Mouse (Mus musculus) testis, postnatal 14 days (tissue): ENCODE measurements around the gene Synpr.
"Not testable (repeated sequence)": the region's sequence is repeated elsewhere in the genome, so short reads cannot be mapped to it uniquely, and the experiment has no call there.

Source experiments
- DNase-seq: peaks from one replicate; pipeline ENCODE4 v3.0.0; 2021; ENCODE audit warnings: low spot score

The Synpr gene

GRCm38 (mm10) chr14:13284091-13284844 is at the start of gene Synpr:
Gene Synpr, plus strand, starts transcription at chr14:13284780.
- peak; percentile 9 for DNase-seq

DNA sequence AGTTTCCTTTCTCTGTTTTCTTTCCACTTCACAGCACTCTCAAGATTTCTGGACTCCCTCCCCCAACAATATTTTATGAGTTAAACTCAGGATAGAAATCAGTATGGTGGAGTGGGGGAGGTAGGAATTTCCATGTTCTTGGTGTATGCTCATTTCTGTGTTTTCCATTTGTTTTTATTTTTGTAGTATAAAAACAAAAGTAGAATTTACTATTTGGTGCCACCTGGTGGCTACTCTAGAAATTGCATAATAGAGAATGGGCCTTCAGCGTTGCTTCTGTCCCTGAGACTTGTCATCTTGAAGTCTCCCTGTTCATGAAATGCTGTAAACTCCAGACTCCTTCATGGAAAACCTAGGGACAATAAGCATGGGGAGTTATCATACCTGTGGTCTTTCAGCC is 47.7 kb upstream of the Synpr start:
- no peak for DNase-seq

GRCm38 (mm10) chr14:13247431-13247830 is 37.1 kb upstream of the Synpr start:
- no peak for DNase-seq

DNA sequence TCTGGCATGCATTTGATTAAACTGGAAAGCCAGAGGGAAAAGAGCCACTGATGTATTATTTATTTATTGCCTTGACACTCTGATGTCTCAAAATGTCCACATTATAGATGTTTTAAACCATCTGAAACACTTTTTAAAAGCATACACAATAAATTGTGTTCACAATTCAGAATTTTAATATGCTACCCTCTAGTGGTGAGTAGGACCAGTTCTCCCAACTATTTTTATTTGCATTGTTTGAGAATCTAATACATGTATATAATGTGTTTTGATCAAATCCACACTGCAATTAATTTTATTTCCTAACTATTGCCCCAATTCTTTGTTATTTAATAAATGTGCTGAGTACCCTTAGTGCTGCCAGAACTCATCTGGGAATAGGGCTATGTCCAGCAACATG is 35.2 kb upstream of the Synpr start:
- DNase-seq = no peak

- DNase-seq = no peak
Observed at GRCm38 (mm10) chr14:13252594-13252993, 32.0 kb upstream of the Synpr start.

DNA sequence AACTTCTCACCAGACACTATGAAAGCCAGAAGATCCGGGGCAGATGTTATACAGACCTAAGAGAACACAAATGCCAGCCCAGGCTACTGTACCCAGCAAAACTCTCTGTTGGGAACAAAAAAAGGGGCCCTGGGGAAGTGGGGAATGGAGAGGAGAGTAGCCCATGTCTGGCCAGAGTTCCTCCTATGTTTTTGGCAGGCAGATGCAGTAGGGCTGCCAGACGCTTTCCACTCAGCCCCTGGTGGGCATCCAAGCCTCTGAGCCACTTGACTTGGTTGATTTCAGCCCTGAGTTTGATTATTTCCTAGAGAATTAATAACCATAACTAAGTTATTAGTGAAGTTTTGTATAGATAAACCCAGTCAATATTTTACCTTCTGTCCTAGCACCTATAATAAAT is 29.8 kb upstream of the Synpr start:
- not testable (repeated sequence) for DNase-seq

DNA sequence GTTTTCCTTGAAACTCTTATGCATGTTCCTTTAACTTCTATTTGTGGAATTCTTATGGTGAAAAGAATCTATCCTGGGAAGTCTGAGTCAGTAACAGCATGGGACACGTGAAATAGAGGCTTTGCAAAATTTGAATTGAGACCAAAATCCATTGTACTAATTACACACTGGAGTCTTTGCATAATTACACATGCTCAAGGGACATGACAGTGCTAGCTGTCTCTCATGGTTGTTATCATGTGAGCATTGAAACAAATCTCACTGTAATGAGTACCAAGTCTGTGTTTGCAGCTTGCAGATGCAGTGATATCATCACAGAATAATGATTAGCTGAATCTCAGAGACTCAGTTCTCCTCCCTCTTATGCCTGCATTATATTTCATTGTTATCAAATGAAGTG is 22.2 kb upstream of the Synpr start:
- DNase-seq = no peak

GRCm38 (mm10) chr14:13266331-13266730 is 18.2 kb upstream of the Synpr start:
- no peak for DNase-seq

DNA sequence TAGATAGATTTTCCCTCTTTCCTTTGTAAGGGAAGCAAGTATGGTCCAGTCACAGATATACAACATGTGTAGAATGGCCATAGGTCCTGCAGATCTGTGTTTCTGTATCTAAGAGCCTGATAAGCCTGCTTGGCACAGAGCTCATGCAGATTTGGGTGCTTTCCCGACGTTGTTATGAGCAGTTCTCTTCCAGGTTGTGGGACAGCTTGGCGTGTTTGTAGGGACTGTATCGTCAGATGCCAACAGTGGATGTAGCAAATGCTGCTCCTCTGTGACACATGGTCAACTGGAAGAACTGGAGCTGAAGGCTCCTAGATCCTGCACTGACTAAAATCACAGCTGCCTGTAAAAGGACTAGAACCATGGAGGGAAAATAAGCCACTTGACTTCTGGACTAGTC is 17.4 kb upstream of the Synpr start:
- no peak for DNase-seq

DNA sequence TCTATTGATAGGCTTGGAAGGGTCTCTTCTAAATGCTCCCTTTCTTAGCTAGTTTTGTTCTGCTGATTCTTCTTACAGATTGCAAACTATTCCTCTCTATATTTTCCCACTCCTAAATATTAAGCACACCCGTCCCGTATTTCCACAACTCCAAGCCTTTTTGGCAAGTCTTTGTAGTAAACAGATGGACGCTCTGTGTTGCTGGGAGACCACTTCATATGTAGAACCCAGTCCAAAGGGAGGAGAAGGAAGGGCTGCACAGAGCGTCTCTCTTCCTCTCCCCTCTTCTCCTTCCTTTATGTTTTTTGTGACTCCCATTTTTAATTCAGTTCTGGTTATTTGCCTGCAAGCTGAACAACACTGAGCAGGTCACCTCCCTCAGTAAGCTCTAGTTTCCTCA is 1.4 kb upstream of the Synpr start:
- DNase-seq = no peak

- no peak for DNase-seq
Observed at GRCm38 (mm10) chr14:13284845-13285198, 242 bp downstream of the Synpr start.

- DNase-seq = no peak
Observed at GRCm38 (mm10) chr14:13285341-13286130, 956 bp downstream of the Synpr start.

DNA sequence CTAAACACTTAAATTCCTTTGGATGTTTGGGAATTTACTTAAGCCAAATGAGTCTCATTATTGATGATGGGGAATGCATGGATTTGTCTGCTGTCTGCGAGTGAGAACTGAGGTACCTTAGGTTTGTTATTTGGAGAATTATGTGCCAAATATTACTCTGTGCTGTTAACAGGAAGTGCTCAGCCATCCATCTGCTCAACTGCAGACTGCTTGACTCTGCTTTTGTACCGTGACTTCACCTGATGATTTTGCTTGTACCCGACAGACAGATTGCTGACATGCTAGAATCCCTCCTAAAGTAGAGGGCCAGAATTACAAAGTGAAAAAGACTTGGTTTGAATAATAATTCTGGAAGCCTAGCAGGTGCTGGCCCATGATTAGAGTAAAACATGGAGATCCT is 9.6 kb downstream of the Synpr start:
- no peak for DNase-seq

DNA sequence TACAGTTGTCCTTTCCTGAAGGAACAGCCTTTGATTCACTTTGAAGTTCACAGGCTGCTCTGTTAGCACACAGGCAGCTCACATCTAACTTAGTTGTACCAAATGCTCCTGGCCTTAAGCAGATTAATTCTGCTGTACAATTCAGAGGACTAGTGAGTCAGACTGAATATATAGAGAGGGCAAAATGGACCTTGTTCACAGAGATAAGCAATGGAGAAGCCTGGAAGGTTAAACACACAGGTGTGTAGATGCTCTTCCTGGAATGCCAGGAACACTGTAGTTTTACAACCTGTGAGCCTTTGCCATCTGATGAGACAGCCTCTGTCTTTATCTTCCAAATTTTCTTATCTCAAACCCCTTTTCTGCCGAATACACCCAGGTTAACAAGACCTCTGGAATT is 29.7 kb downstream of the Synpr start:
- DNase-seq = no peak

- DNase-seq = no peak
Observed at GRCm38 (mm10) chr14:13328461-13328860, 43.9 kb downstream of the Synpr start.

DNA sequence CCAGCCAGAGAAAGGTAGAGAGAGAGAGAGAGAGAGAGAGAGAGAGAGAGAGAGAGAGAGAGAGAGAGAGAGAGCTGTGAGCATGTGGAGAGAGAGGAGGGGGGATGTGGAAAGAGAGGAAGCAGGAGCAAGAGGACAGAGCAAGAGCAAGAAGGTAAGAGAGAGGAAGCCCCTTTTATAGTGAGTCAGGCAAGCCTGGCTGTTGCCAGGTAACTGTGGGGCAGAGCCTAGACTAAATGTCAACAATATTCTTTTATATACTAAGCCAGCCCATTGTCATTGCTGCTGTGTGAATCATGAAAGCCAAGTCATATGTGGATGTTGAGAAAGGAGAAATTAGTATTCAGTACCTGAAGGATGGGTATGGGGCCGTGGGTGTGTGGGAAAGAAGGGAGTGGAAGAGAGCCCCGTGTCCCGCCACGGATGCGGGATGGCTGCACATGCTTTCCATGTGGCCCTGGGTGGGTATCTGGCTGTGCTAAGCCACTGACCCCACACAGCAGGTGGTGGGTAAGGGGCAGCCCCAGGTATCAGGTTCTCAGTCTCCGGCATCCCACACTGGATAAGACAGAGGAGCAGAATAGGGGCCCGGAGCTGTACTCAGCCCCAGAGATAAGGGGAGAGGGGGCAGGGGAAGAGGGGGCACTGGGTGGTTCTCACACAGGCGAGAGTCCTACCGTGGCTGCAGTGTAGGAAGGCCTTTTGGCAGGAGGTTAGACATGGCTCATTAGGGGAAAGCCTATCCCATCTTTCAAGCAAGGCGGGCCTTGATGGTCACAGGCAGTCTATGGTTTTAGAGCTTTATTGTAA is 48.1 kb downstream of the Synpr start:
- no peak for DNase-seq

DNA sequence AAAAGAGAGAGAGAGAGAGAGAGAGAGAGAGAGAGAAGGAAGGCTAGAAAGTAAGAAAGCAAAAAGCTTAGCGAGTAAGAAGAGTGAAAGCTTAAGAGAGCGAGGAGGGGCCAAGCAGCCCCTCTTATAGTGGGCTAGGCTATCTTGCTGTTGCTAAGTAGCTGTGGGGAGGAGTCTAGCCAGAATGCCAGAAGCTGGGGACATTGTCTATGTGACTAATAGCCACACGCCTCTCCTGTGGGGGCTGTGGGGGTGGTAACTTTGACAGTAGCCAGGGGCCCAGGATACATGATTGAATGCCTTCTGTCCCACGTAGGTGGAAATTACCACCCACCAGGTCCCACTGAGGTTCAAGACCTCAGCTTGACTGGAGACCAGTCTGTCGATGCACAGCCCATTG is 48.8 kb downstream of the Synpr start:
- no peak for DNase-seq

DNA sequence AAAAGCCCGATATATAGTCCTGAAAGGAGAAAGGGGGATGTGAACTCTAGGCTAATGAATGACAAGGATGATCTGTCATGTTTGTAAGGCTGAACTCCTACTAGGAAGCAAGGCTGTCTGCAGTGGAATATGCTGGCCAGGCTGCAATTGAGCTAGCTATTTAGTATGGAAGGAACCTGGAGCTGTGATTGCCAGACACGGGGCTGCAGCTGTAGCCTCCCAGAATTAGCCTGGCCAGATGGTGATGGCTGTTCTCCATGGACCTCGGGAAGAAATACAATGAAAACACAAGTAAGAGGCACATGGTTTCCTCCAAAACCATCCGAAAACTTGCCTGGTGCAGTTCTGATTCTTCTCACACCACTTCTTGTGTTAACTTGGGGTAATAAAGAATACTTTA is 51.6 kb downstream of the Synpr start:
- DNase-seq = no peak

GRCm38 (mm10) chr14:13340688-13341087 is 56.1 kb downstream of the Synpr start:
- no peak for DNase-seq

DNA sequence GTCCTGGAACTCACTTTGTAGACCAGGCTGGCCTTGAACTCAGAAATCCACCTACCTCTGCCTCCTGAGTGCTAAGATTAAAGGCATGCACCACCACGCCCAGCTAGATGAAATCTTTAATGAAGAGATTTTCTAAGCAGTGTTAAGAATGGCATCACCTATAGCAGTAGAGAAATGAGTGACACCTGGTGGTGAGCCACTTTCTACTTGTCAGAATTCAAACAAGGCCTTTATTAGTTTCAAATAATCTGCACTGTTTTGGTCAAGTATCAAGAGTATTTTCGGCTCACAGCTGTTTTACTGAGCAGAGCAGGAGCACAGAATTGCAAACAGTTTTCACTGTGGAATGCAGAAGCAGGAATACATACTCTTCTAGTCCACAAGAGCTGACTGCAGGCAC is 59.7 kb downstream of the Synpr start:
- no peak for DNase-seq

DNA sequence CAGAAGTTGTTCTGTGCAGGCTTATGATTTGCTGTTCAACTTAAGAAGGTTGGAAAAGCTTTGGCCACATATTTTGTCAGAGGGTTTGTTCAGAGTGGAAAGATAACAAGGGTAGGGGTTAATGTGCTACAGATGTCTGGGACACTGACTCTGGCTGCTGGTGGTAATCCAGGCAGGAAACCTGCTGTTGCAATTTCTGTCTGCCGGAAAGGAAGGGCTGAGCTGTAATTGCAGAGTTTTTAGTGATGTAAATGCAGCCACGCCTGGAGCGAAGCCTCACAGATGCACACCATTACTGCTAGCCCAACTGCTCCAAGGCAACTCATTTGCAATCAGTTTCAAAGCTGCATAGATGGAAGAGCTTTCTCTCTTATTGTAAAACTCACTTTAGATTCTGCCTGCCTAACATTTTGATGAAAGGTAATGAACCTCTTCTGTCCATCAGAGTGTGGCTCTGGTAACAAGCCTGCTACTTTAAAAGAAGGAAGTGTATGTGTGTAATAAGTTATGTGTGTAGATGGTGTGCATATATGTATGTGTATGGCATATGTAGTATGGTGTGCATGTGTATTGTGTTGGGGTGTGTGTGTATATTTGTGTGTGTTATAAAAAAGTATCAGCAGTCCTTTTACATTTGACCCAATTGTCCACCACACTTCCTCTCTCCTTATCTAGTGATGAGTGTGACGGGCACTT is 64.7 kb downstream of the Synpr start:
- no peak for DNase-seq

DNA sequence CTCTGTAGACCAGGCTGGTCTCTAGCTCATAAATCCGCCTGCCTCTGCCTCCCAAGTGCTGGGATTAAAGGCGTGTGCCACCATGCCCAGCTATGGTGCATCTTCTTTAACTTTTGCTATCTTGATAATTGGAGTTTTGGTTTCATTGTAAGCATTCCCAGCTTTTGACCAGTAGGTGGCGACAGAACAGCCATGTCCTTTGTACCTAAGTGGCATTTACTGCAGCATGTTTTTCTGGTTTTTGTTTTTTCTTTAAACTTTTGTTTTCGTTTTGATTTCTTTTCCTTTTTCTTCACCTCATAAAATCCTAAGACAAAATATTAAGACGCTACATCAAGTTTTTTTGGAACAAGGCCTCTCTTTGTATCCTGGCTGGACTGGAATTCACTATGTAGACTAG is 69.6 kb downstream of the Synpr start:
- no peak for DNase-seq
